Mouse (Mus musculus): Measurements from ENCODE around the gene Celf5. TPM values are rescaled to one million over a fixed set of nuclear protein-coding genes. Genes with fewer than 3 reads are reported as not detected.

Celf5 gene
- total RNA-seq, 2 experiments from 2014 or later = 256 to 303 TPM

- DNase-seq (ENCODE audit: low spot score in 2 of 2) = no peak
- intact Hi-C loops (cut with DNase I) = no loop called here
Observed at GRCm38 (mm10) chr10:81499250-81499901, 16.9 kb upstream of the Celf5 start.

GRCm38 (mm10) chr10:81498316-81499249 lies 16.1 kb upstream of the Celf5 start:
- intact Hi-C loops (cut with DNase I) = no loop called here
- DNase-seq (ENCODE audit: low spot score in 2 of 2) = no peak

- DNase-seq (ENCODE audit: low spot score in 2 of 2) = no peak
- intact Hi-C loops (cut with DNase I) = no loop called here
Observed at GRCm38 (mm10) chr10:81497401-81498270, 15.1 kb upstream of the Celf5 start.

- no peak for DNase-seq (ENCODE audit: low spot score in 2 of 2)
- intact Hi-C loops (cut with DNase I) = loop anchor here (1.0 kb wide), 1 partner anchor 48 kb away; the partner anchor contains the start of gene Gna11
Observed at GRCm38 (mm10) chr10:81496969-81497368, 14.5 kb upstream of the Celf5 start.

- peak; percentile 98 to 99 for DNase-seq (ENCODE audit: low spot score in 2 of 2)
- intact Hi-C loops (cut with DNase I) = loop anchor here (1.0 kb wide), 1 partner anchor 49 kb away; the partner anchor contains the start of gene Gna11
Observed at GRCm38 (mm10) chr10:81496264-81496901, 13.9 kb upstream of the Celf5 start, which contains the start of gene Ncln. Ncln (minus strand) TSS chr10:81496392.

GRCm38 (mm10) chr10:81495616-81496263 lies 13.2 kb upstream of the Celf5 start:
- no peak for DNase-seq (ENCODE audit: low spot score in 2 of 2)
- intact Hi-C loops (cut with DNase I) = loop anchor here (1.0 kb wide), 1 partner anchor 50 kb away; the partner anchor contains the start of gene Gna11

GRCm38 (mm10) chr10:81495151-81495550 lies 12.6 kb upstream of the Celf5 start:
- no peak for DNase-seq (ENCODE audit: low spot score in 2 of 2)
- intact Hi-C loops (cut with DNase I) = no loop called here

GRCm38 (mm10) chr10:81494260-81495041 lies 11.9 kb upstream of the Celf5 start:
- no peak for DNase-seq (ENCODE audit: low spot score in 2 of 2)
- intact Hi-C loops (cut with DNase I) = no loop called here

- no peak for DNase-seq (ENCODE audit: low spot score in 2 of 2)
- intact Hi-C loops (cut with DNase I) = no loop called here
Observed at GRCm38 (mm10) chr10:81493601-81494220, 11.2 kb upstream of the Celf5 start.

GRCm38 (mm10) chr10:81492606-81493240 lies 10.2 kb upstream of the Celf5 start:
- no peak for DNase-seq (ENCODE audit: low spot score in 2 of 2)
- intact Hi-C loops (cut with DNase I) = no loop called here

- intact Hi-C loops (cut with DNase I) = no loop called here
- DNase-seq (ENCODE audit: low spot score in 2 of 2) = no peak
Observed at GRCm38 (mm10) chr10:81491018-81491417, 8.5 kb upstream of the Celf5 start.

- intact Hi-C loops (cut with DNase I) = no loop called here
- DNase-seq (ENCODE audit: low spot score in 2 of 2) = no peak
Observed at GRCm38 (mm10) chr10:81489941-81490340, 7.4 kb upstream of the Celf5 start.

- no peak for DNase-seq (ENCODE audit: low spot score in 2 of 2)
- intact Hi-C loops (cut with DNase I) = no loop called here
Observed at GRCm38 (mm10) chr10:81488081-81488480, 5.6 kb upstream of the Celf5 start.

- DNase-seq (ENCODE audit: low spot score in 2 of 2) = no peak
- intact Hi-C loops (cut with DNase I) = no loop called here
Observed at GRCm38 (mm10) chr10:81486496-81486895, 4.0 kb upstream of the Celf5 start.

GRCm38 (mm10) chr10:81485479-81486018 lies 3.0 kb upstream of the Celf5 start:
- intact Hi-C loops (cut with DNase I) = no loop called here
- no peak for DNase-seq (ENCODE audit: low spot score in 2 of 2)

- intact Hi-C loops (cut with DNase I) = no loop called here
- no peak for DNase-seq (ENCODE audit: low spot score in 2 of 2)
Observed at GRCm38 (mm10) chr10:81485060-81485449, 2.5 kb upstream of the Celf5 start.
